Mouse (Mus musculus) NIH3T3 (cell line): ENCODE results near the gene P2rx3.

Experiments used
- DNase-seq: peaks from one replicate; pipeline ENCODE4 v3.0.0-alpha.2; 2012; ENCODE audit warnings: low read depth

P2rx3 gene

DNA sequence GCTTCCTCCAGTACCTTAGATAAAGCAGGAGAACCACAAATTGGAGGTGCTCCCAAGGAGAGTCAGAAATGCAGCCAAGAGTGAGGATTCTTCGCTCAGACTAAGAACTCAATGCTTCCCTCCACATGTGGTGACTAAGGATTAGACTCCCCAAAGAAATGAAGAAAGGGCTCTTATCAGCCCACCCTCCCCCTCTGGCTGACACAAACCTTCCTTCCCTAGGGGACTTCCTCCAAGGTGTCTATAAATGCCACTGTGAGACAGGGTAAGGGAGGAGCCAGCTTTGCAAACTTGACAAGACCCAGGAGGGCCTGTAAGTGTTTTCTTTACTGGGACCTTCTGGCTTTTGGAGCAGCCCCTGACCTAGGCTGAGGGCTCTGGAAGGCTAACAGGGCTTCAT, 57.1 kb downstream of the P2rx3 start, which contains the start of gene Prg2:
Prg2 (plus strand) TSS at position 274 of the 400 bp plus-strand sequence.
- DNase-seq = no peak

DNA sequence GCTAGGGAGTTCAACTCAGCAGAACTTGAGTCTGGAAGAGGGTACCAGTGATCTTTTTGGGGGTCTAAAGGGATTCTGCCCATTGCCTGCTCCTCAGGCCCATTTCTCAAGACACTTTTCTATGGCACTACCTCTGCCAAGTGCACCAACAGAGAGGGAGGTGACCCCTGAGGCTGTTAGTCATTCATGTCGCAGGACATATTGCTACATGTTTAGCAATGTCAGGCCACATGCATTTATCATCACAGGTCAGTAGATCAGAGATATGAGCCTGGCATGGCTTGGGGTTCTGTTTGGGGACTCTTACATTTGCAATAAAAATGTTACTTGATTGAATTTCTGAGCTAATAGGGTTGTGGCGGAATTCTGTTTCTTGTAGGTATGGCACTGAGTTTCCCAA, 61.7 kb downstream of the P2rx3 start:
- DNase-seq = no peak

DNA sequence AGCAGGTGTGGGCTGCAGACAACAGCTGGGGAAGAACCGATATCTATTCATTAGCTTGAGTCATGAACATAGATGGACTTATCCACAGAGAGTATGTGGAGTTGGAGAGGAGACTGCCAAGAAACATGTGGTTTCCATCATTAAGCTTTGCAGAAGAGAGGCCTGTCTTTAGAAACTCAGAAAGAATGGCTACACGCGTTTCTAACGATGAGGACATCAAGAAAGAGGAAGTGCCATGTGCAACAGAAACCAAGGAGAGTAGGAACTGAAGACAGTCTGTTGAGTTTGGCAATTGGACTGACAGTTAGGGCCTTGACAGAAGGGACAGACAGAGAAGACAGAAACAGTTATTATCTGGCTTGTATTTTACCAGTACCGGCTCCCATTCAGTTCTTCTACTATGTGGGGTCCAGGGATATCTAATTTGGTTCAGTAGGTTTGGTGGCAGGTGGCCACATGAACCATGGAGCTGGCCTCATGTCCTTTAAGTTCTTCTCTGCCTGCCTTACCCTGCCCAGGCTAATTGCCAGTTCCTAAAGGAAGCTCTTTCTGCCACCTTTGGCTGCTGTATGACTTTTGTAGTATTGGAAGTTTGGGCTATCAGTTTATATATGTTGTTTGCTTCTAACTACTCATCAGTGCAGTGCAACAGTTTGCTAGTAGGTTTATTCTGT, 69.8 kb downstream of the P2rx3 start:
- DNase-seq = peak; percentile 22

DNA sequence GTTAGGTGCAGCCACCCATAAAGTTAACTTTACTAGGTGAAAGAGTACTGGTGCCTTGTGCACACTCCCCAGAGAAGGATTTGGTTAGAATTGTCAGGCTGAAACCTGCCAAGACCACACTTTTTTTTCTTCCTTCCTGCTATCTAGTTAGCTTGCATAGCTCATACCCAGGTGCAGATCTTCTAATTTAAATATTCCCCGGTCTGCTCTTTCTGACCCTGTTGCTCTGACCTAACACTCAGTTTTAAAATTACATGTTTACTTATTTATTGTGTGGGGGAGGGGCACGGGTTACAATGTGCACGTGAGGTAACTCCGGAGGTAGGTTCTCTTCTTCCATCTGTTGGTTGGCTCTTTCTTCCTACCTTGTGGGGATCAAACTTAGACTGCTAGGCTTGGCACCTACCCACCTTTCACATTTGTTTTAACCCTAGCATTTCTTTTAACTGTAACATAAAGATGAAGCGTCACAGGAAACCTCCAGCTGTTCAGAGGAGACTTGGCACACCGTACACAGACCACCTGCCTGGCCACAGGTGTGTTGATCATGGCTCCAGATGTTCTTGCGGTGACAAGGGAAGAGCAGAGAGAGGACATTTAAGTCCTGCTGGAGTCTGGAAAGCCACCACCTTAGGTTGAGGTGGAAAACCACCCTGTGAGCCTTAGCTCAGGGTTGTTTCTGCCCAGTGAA, 73.0 kb downstream of the P2rx3 start:
- no peak for DNase-seq

DNA sequence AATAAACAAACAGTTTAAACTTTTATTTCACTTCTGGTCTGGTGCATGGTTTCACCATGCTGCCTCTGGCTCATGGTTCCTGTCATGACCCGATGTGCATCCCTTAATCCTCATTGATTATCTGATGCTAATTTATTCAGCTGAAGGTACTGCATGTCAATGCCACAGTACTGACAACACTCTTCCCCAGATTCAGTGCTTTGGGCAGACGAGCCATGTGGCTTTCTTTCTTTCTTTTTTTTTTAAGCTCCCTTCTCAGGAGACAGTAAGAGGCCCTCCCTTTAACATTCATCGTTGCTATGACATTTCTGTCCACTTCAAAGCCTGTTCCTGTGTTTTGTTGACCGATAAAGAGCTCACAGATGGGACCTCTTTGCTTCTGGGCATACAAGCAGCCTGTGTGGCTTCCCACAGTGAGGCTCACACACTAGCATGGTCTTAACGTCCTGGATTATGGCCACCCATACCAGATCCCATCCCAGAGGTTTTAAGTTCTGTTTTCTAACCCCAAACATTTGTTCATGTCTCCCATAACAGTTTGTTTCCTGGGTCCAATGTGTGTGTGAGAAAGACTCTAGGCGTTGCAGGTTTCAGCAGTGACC, 74.3 kb downstream of the P2rx3 start:
- DNase-seq = no peak

DNA sequence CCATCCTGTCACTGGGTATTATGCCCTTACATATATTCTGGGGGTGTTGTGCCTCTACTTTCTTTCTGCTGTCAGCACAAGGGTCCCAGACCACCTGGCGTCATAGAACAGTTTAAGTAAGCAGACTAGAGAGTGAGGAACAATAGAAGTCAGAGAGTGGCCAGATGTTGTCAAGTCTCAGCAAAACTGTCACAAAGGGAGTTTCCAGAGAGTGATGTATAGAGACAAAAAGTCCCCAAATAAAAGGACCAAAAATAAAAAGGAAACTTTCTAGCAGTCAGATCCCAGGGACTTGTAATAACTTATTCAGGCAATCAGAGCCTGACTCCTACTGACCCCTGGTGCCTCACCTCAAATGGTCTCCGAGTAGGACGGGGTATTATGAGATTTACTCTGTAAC, 75.4 kb downstream of the P2rx3 start:
- no peak for DNase-seq

DNA sequence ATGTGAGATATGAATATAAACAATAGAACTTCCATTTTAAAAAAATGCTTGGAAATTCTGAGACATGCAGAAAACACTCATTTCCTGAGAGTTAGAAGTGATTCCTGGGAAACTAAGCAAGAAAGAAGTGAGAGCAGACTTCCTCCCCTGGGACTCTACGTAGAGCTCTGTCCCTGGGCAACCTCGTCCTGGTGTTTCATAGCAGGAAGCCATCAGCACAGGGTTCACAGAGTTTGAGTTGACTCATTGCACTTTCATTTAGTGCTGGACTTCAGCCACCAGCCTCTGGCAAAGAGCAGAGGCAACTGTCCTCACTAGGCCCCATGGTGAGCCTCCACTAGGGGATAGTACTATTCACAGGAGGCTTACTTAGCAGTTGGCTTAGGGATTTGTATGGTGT, 76.0 kb downstream of the P2rx3 start:
- peak; percentile 94 for DNase-seq

DNA sequence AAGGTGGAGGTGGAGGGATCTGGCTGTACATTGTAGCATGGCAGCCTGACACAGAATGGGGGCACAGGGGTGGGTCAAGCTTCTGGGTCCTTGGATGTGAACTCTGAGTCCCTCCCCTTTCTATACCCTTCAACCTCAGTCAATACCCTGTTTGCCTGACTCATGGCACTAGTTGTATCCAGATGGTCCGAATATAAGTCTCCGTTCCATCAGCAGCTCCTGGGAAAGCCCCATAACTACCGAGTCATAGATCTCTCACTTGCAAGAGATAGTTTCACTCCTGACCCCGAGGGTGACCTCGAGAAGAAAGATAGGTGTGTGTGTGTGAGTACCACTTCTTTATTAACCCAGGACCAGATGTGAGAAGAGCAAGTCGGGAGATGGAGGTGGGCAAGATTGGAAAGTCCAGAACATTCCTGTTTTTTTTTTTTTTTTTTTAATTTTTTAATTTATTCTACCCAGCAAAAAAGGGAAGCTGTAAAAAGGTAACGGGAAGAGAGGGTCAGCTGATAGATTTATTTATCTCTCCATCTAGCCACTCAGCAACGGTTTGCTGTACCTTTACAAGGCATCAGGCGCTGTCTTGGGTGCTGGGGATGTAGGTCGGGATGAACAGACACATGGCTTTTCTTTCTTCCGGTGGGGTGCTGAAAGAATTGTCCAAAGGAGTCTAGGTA, 78.5 kb downstream of the P2rx3 start:
- DNase-seq = no peak

DNA sequence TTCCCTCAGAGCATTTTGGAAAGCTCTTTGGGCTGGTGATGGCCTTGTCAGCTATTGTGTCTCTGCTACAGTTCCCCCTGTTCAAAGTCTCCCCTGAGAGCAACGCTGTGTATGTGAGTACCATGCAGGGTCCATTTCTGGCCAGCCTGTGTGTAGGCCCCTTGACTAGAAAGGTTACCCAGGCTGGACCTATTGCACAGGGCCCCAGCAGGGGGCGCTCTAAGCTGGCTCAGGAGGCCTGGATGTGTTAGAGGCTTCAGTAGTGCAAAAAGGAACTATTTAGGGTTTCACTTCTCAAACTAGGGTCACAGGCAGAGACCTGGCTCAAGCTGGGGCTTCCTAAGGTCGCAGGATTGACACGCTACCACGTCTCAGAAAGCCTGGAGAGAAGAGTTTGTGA, 81.0 kb downstream of the P2rx3 start:
- peak; percentile 84 for DNase-seq

DNA sequence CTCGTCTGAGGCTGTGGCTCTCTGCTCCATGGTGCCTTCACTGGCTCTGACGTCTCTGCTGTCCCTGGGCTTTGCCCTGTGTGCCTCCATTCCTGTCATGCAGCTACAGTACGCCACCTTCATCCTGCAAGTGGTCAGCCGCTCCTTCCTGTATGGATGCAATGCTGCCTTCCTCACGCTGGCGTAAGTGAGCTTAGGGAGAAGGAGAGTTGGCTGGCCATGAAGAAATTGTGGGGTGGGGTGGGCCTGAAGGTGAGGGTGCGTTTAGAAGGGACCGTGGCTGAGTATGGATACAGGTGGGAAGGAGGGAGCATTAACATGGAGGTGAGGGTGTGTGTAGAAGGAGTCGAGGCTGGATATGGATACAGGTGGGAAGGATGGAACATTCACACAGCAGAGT, 81.8 kb downstream of the P2rx3 start:
- DNase-seq = no peak

DNA sequence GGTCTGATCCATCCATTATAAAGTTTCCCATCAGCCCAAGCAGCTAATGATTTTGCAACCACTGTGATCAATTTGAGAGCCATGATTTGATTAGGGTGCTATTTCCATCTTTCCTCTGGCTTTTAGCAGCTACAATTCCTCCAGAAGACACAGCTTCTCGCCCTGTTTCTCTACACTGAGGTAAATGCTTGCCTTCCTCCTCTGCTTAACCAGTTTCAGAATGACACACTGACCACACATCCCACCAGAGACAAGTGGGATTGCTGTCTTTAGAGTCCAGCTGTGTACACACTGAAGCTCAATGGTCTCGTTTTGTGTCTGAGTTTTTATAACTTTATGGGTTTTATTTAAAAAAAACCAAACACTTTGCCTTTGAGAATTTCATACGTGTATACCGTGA, 84.6 kb downstream of the P2rx3 start:
- DNase-seq = no peak

DNA sequence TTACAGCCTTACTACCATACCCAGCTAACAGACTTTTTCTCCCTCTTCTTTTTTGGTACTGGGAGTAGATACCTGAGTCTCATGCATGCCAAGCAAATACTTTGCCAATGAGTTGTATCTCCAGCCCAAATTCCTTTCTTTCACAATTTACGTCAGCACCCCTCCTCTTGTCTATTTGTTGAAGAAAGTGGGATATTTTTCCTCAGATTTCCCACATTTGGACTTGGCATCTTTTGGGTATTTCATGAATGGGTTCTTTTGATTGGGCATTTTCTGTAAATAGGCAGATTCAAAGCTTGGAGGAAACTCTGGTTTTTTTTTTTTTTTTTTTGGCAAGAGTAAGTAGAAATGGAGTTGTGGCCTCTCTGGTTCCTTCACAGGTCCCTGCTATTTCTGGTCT, 85.0 kb downstream of the P2rx3 start:
- DNase-seq = peak; percentile 30

DNA sequence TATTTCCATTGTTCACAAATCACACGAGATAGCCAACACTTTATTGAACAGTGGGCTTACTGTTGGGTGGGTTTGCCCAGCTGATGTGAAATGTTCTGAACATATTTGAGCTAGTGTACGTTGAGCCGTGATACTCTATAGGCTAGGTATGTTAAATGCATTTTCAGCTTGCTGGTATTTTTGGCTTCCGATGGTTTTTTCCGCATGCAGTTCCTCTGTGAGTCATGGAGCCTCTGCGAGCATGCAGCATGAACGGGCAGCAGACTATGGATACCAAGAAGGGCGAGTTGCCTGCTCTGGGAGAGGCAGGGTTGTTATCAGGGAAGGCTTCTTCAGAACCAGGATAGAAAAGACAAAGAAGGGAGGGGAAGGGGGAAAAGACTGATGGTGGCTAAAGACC, 86.2 kb downstream of the P2rx3 start:
- peak; percentile 49 for DNase-seq

DNA sequence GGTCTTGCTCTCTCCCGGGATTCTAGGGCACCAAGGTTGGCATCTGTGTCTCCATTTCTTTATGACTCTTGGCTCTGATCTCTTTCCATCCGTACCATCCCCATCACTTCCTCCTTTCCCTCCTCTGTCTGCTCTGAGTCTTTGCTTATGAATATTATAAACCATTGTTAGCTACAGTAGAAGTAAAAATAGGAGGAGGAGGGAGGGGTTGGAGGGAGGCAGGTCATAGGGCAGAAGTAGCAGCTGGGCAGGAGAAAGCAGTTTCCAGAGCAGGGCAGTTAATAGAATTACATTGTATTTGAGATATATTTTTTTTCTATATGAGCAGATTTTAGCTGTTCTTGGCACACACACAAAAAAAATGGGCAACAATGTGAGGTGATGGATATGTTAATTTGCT, 88.5 kb downstream of the P2rx3 start:
- DNase-seq = no peak
